Mouse (Mus musculus) cerebellum, adult 2 months (tissue): ENCODE data around the gene Atg7. TPM values are rescaled to one million over a fixed set of nuclear protein-coding genes. Genes with fewer than 3 reads are reported as not detected.

Experiments used
- DNase-seq, 2 experiments: peaks; one replicate each; pipeline ENCODE4 v3.0.0; 2021
- H3K27ac ChIP-seq: fragments of 200-500 bp; 2 replicates; pipeline ENCODE4 v1.5.1; 2012; ENCODE audit warnings: low read length, control low read depth, inconsistent platforms; ENCODE audit not compliant: insufficient read depth
- H3K27me3 ChIP-seq: fragments of 200-500 bp; 2 replicates; pipeline ENCODE4 v1.6.1; 2012; ENCODE audit warnings: inconsistent platforms, mild to moderate bottlenecking, low read length, moderate library complexity; ENCODE audit not compliant: control insufficient read depth, insufficient read depth
- H3K4me1 ChIP-seq: fragments of 200-500 bp; 2 replicates; pipeline ENCODE4 v1.6.1; 2011; ENCODE audit warnings: low read length; ENCODE audit not compliant: control insufficient read depth, insufficient read depth
- H3K4me3 ChIP-seq: fragments of 200-500 bp; replicated peaks from 2 replicates; pipeline ENCODE3; 2011; ENCODE audit warnings: mild to moderate bottlenecking, low read depth, low read length, control low read depth; ENCODE audit not compliant: insufficient read depth
- CTCF ChIP-seq: fragments of 200-500 bp; IDR thresholded peaks from 2 replicates; pipeline ENCODE4 v1.5.1; 2011; ENCODE audit warnings: low read depth, mild to moderate bottlenecking, control low read depth, low read length, moderate library complexity, borderline replicate concordance; ENCODE audit not compliant: insufficient read depth
- POLR2A ChIP-seq: fragments of 200-500 bp; IDR thresholded peaks from 2 replicates; pipeline ENCODE4 v1.6.1; 2011; ENCODE audit warnings: low read length, control low read depth, borderline replicate concordance; ENCODE audit not compliant: insufficient read depth
- WGBS: fragments of 180-500 bp; shearing (Covaris S2); methylation state at CpG from one replicate; pipeline ENCODE4 v1.1.7; 2018; 5-methylcytosine and 5-hydroxymethylcytosine counted together
- polyA plus RNA-seq: library from polyadenylated mRNA; depleted of rRNA; stranded (reverse); fragments of >200 nt; gene quantifications from 2 replicates; pipeline ENCODE4 v1.2.3, GENCODE M21; 2012

The Atg7 gene
- polyA plus RNA-seq, 1 experiment: 22.2 TPM

- WGBS: 85% methylated on average over 7 of the region's 7 CpGs
- Histone ChIP-seq H3K27me3 (no peaks in the 10 kb centered on the region), H3K4me1 (no peaks in the 10 kb centered on the region), H3K27ac (no peak overlapping the region), H3K4me3 (no peak overlapping the region)
- no peak for DNase-seq
- TF ChIP-seq CTCF (no peak), POLR2A (no peak)
These were observed 205.9 kb downstream of the Atg7 start for GRCm38 (mm10) chr6:114848761-114849160.

- Histone ChIP-seq H3K27ac (no peak overlapping the region), H3K4me1 (no peaks in the 10 kb centered on the region), H3K4me3 (no peak overlapping the region), H3K27me3 (no peaks in the 10 kb centered on the region)
- no peak for TF ChIP-seq CTCF
- TF ChIP-seq POLR2A: no peak
- WGBS: 72% methylated on average over 8 of the region's 8 CpGs
- DNase-seq: no peak
These were observed 206.9 kb downstream of the Atg7 start for GRCm38 (mm10) chr6:114849787-114850186.

GRCm38 (mm10) chr6:114851688-114852087, 208.8 kb downstream of the Atg7 start:
- Histone ChIP-seq H3K27me3 (no peaks in the 10 kb centered on the region), H3K4me1 (no peaks in the 10 kb centered on the region), H3K27ac (no peak overlapping the region), H3K4me3 (no peak overlapping the region)
- 49% methylated on average over 7 of the region's 7 CpGs for WGBS
- TF ChIP-seq POLR2A: no peak
- TF ChIP-seq CTCF: no peak
- DNase-seq: no peak

- no peak for TF ChIP-seq CTCF
- TF ChIP-seq POLR2A: no peak
- WGBS: 90% methylated on average over 3 of the region's 3 CpGs
- Histone ChIP-seq H3K27me3 (no peaks in the 10 kb centered on the region), H3K4me1 (no peaks in the 10 kb centered on the region), H3K27ac (no peak overlapping the region), H3K4me3 (no peak overlapping the region)
- DNase-seq: no peak
These were observed 209.8 kb downstream of the Atg7 start for GRCm38 (mm10) chr6:114852739-114853138.

- WGBS: 68% methylated on average over 2 of the region's 2 CpGs
- Histone ChIP-seq H3K4me3 (no peak overlapping the region), H3K27me3 (no peaks in the 10 kb centered on the region), H3K4me1 (no peaks in the 10 kb centered on the region), H3K27ac (no peak overlapping the region)
- TF ChIP-seq POLR2A (no peak), CTCF (no peak)
- DNase-seq: no peak
These were observed 211.5 kb downstream of the Atg7 start for GRCm38 (mm10) chr6:114854368-114854767.

- TF ChIP-seq CTCF (no peak), POLR2A (no peak)
- H3K27me3 ChIP-seq: no peaks in the 10 kb centered on the region
- H3K4me3 ChIP-seq: no peak overlapping the region
- WGBS: 73% methylated on average over 3 of the region's 3 CpGs
- peaks cover 2% of the 10 kb centered on the region; the same call in 1 of the 2 replicates for H3K4me1 ChIP-seq
- DNase-seq: no peak
- H3K27ac ChIP-seq: no peak overlapping the region
These were observed 212.7 kb downstream of the Atg7 start for GRCm38 (mm10) chr6:114855644-114856043.

- TF ChIP-seq POLR2A (no peak), CTCF (no peak)
- WGBS: 94% methylated on average over 4 of the region's 4 CpGs
- no peak for DNase-seq
- H3K27me3 ChIP-seq: no peaks in the 10 kb centered on the region
- H3K4me3 ChIP-seq: no peak overlapping the region
- H3K4me1 ChIP-seq: peaks cover 10% of the 10 kb centered on the region
- H3K27ac ChIP-seq: no peak overlapping the region
These were observed 213.6 kb downstream of the Atg7 start for GRCm38 (mm10) chr6:114856501-114856900.

- DNase-seq: no peak
These were observed 215.3 kb downstream of the Atg7 start for GRCm38 (mm10) chr6:114857996-114858721.

More at GRCm38 (mm10) chr6:114857996-114858721, 215.3 kb downstream of the Atg7 start:
- H3K27ac ChIP-seq: no peak overlapping the region
- TF ChIP-seq CTCF (no peak), POLR2A (no peak)
- 88% methylated on average over 3 of the region's 3 CpGs for WGBS
- H3K4me3 ChIP-seq: no peak overlapping the region
- peaks cover 18% of the 10 kb centered on the region for H3K4me1 ChIP-seq
- no peaks in the 10 kb centered on the region for H3K27me3 ChIP-seq
